Mouse (Mus musculus) naive thymus-derived CD4-positive, alpha-beta T cell, adult 2 months (primary cell): ENCODE results near the gene Colgalt2.

Source experiments
- DNase-seq: peaks from one replicate; pipeline ENCODE4 v3.0.0-alpha.2; 2011; ENCODE audit warnings: low read depth

Colgalt2 gene

DNA sequence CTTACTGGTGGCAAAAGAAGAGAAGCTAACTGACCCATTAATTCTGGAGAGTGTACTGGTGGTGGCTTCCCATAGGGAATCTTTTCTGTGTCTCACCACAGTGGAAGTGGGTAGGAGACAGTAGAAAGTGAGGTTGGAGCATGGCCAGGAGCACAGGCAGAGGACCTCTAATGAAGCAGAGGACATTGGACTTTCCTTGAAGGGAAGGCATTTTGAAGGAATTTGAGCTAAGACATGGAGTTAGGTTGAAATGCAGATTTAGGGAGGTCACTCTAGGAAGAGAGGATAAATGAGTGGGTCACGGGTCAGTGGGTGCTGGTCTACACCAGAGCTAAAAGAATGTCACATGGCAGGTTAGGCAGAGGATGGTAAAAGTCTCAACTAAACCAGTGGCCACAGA is 91.2 kb downstream of the Colgalt2 start:
- no peak for DNase-seq

DNA sequence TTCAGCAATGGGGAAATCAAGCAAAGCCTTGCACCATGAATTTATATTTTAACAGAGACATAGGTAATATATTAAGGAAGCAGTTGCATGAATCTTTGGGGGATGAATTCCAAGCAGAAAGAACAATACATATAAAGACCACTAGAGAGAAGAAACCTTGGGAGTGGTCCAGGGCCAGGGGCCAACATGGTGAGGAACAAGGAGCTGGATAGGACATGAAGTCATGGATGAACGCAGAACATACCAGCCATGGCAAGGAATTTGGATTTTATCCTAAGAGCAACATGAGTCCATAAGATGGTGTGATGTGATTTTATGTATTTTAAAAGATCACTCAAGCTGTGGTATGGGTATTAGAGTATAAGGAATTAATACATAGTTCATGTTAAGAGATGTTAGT is 92.6 kb downstream of the Colgalt2 start:
- DNase-seq: no peak

DNA sequence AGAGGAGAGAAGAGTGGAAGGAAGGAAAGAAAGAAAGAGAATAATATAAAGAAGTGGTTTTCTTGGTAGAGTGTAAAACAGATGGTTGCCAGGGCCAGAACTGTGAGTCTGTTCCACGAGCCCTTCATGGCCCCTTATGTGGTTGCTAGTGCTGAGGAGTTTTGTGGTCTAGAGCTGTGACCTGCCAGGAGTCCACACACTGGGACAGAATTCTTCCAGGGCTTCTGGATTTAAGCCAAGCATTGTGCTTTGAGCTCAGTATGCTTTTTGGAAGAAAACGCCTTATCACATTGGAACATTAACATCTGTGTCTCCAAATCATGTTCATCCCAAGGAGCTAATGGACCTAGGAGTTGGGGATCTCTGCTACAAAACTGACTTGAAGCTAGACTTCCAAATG is 97.2 kb downstream of the Colgalt2 start:
- DNase-seq: no peak

DNA sequence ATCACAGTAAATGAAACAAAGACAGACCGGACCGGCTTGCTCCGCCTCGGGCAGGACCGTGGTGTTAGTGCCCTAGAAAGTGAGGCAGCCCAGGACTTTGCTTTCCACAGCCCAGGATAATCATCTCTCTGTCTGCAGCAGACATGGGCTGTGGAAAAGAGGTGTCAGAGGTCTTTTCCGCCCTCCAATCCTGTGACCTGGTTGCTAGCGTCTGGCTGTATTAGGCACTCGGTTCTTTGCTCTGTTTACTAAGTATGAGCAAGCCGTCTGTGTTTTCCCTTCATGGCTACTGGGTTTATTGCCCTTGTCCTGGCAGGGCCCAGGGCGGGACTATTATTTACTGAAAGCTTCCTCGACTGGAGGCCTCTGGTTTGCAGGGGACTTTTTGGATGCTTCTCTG is 98.0 kb downstream of the Colgalt2 start:
- no peak for DNase-seq

DNA sequence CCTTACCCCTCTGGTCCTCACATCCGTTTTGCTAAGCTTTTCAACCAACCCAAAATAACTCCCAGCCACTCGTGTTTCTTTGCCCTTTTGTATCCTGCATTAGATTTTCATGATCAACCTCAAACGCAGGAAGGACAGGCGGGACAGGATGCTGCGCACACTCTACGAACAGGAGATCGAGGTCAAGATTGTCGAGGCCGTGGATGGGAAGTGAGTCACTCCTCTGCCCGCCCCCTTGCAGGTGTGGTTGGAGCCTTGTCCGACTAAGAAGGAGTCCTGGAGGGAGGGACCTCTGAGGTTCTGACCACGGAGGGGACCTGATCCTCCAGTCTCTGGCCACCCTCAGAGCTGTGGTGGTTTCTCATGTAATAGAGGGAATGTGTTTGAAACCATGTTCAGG is 100.2 kb downstream of the Colgalt2 start:
- no peak for DNase-seq

DNA sequence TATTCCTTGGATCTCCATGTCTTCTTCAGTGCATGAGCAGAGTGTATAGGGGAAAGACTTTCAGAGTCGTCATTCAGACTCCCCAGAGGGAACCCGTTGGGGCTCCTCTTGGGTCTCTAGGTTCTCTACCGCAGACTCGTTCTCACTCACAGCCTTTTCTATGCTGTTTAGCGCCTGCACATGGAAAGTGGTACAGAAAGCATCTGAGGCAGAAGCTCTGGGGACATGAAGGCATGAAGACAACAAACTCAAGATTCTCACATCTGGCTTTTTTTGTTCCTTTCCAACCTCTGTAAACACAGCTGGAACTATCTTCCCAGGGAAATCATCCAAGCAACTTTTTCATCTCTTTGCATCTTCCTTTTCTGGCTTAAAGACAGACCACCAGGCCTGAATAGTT is 106.5 kb downstream of the Colgalt2 start:
- DNase-seq: no peak

DNA sequence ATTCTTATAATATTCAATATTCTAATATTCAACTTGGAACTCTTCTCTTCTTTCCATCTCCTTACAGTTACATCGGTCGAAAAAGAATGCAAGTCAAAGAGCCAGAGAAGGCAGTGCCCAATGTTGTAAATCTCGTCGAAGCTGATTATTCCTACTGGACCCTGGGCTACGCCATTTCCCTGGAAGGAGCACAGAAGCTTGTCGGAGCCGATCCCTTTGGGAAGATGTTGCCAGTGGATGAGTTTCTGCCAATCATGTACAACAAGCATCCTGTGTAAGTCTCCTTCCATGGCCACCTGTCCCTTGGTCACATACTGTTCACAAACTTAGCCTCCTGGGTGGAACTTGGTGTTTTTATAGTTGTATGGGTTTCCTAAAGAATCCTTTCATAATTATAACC is 107.1 kb downstream of the Colgalt2 start:
- no peak for DNase-seq

DNA sequence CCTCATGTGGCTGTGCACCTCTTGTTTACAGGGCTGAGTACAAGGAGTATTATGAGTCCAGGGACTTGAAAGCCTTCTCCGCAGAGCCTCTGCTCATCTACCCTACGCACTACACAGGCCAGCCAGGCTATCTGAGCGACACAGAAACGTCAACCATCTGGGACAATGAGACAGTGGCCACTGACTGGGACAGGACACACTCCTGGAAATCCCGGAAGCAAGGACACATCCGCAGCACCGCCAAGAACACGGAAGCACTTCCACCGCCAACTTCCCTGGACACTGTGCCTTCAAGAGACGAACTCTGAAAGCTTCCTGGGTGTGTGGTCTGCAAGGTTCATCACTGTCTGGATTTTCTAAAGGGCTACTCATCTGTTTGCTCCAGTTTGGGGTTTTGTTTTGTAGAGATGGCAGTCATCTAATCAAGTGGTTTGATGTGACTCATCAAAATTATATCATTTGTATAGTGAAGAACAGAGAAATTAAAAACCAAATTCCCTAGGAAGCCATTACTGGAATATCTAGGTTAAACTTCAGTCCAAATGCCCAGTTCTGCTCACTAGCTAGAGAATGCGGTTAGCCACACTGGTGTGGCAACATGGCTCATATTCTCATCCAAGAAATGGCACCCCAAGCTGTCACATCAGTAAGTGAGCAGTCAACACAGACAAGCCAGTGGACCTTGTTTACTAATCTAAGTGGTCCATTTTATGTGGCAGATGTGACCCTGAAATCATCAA is 109.0 kb downstream of the Colgalt2 start:
- DNase-seq: no peak

DNA sequence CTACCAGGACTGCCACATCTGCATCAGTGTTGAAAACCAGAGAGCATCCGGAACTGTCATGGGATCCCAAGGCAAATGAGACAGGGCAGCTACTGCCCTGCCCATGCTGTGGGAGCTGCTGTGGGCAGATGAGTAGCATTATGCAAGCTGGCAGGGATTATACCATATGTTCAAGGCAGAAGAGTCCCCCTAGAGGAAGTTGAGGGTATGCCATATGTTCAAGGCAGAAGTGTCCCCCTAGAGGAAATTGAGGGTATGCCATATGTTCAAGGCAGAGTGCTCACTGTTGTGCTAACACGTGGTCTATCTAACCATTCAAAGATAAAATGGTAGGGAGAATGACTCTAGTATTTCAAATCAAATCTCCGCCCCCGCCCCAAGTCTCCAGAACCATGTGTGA is 111.6 kb downstream of the Colgalt2 start:
- peak; percentile 49 for DNase-seq

DNA sequence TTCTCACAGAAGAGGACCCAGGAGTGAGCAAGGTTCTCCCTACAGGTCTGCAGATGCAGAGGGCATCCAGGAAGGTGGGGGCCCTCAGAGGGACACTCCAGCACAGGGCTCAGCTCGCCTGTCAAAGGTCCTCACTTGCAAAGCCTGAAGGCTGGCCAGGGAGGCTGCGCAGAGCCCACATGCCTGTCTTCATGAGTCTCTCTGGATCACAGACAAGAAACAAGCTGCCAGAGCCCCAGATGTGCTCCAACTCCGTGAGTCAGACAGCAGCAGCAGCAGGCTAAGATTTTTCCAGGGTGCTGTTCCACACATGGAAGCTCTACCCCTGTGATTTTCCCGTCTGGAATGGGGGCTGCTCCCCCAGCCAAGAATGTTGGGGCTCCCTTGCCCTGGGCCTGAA is 114.6 kb downstream of the Colgalt2 start:
- no peak for DNase-seq

DNA sequence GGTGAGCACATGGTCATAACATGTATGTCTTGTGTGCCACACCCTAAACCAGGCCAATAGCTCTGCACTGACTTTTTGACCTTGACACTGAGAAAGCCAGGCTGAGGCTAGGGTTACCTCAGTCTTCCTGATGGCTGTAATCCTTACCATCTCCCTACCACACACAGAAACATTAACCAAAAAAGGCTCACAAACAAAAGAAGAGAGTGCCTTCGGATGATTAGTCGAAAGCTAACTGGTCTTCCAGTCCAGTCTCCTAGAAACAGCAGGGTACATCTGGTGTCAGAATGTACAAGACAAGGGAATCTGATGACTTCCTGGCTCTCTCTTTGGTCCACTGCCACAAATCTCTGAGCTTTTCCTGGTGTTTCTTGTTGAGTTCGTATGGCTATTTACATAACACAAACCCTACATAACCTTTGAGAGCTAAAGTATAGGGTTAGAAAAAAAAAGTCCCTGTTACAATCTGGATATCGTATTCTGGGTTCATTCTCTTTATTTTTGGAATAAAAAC is 117.5 kb downstream of the Colgalt2 start:
- DNase-seq: no peak

DNA sequence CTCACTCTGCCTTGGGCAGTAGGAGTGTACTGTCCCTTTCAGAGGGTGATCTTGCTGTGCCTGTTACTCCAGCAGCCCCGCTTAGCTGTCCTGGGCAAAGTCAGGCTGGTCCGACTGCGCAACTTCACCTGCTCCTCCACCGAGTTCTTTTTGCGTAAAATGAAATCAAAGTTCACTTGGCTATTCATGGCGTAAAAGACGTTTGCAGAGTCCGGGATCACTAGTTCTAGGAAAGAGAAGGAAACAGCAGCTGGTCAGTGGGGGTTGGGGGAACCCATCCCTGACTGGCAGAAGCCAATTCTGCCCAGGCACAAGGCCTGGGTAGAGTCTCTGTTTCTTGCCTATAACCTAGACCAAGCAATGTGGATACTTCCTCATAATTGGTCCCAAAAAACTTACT is 119.3 kb downstream of the Colgalt2 start:
- DNase-seq: no peak

DNA sequence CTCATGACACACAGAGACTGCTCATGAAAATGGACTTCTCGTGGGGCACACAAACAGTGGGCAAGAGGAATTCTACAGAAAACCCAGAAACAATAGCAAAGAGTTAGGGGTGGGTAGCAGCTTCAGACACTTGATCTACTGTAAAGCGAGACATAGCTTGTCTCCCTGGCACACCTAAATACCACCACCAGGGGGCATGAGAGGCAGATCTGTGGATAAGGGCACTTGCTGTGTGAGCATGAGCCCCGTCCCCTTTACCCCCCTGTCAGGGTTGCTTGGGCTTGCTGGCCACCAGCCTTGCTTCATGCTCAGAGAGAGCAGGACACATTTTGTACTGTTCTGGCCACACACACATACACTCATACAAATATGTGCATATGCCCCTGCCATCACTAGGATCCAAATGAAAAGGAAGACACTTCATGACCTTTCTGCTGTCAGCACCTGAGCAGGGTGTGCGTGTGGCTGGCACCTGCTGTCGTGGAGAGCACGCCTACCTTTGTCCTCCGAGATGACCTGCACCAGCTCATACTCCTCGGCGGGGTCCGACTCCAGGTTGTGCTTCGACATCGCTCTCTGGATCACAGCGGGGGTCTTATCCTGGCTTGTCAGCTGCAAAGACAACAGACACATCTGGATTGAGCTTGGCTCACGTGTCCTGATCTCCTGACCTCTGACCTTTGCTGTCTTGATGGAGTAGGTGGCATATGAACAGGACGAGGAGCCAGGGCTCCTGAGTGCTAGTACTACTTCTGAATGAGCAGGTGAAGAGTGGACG is 121.4 kb downstream of the Colgalt2 start:
- peak; percentile 55 for DNase-seq

DNA sequence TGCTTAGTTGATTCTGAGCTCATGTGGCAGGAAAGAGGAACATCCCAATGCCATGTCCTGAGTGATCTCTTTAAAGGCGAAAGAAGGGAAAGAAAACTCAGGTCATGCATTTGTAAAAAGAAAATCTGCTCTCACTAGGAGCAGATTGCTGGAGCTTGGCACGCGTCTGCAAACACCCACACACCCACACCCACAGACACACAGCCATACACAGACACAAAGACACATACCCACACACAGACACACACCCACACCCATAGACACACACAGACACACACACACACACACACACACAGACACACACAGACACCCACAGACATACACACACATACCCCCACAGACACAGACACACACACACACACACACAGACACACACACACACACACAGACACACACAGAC is 122.6 kb downstream of the Colgalt2 start:
- no peak for DNase-seq

DNA sequence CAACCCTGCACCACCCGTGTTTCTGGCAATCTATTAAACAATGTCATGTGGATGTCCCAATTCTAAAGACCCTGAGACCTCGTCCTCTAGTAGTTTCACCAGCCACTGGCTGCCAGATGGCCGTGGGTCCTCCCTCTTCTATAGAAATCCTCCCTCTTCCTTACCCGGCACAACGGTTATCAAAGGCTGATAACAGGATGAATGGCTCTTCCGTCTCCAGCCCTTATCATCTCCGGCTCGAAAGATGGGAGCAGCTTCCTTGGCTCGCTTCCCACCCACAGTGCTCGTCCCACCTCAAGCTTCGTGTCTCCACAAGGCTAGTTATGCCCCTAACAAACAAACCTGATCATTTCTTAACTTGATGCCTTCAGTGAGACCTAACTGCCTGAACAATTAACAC is 123.7 kb downstream of the Colgalt2 start:
- DNase-seq: no peak

DNA sequence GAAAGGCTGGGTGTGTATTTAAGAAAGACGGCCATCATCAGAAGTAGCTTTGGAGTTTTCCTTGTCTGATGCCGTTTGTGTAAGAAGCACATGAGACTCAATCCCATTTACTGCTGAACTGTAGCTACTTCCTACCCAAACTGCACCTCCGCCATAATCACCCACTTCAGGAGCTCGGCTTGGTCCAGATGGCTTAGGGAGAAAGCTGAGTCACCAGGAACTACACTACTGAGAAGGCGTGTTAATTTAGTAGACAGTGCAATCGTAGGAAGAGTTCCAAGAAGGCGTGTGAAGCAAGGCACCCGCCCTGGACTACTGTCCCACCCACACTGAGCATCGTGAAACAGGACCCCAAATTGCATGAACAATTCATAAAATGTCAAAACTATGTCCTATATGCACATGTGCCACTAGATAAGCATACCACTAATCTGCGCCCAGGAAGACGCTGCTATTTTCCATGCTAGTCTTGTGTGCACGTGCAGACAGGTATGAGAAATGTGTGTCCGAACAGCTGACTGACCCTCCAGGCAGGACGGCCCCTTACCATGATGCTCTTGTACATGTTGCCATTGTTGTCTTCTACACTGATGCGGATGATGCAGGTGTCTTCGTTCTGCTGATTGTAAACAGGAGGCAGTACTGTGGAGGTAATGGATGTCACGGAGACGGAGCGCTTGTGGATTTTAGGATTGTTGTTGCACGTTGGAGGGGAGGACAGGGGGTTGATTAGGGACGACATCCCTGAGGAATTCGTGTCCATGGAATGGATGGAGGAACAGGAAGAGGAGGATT is 124.7 kb downstream of the Colgalt2 start:
- no peak for DNase-seq

DNA sequence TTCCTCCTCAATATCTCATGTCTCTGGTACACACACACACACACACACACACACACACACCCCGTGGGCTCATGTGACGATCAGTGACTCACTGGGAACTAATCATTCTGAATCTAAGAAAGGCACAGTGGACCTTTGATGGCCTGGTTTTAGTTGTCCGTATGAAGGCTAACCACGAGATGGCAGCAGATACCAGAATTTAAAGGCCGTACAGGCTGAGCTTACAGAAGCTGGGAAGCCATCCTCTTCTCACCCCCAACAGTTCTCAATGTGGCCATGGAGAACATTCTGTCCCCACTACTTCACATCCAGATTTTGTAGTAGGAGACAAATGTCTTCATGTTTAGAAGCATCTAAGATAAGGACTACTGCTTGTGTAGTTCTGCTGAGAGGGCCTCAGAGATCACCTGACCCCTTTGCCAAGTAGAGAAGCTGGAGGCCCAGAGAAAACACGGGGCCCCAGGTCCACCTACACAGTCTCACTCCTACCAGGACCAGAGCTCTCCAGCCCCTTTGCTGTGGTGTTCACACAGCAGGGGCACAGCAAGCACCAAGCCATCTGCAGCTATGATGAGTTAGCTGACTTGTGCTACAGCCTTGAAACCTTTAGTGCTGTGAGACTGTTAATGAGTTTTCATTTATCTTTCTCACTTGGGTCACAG is 125.5 kb downstream of the Colgalt2 start:
- DNase-seq: peak; percentile 82

DNA sequence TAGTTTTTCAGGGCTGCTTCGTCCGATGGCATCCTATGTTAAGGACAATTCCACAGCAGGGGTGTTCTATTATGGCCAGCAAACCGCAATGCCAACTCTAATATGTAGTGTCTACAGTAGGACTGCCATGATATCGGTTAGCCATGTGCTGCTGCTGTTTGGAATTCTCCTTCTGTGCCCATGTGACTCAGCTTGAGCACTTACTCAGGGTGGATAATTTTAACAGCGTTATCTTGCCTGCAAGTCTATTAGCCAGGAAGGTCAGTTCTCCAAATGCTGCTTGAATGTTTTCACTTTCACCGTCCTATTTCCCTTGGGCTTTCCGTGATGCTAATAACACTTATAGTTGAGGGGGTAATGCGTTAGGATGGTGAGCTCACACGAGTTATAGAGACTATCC is 126.5 kb downstream of the Colgalt2 start:
- DNase-seq: no peak

DNA sequence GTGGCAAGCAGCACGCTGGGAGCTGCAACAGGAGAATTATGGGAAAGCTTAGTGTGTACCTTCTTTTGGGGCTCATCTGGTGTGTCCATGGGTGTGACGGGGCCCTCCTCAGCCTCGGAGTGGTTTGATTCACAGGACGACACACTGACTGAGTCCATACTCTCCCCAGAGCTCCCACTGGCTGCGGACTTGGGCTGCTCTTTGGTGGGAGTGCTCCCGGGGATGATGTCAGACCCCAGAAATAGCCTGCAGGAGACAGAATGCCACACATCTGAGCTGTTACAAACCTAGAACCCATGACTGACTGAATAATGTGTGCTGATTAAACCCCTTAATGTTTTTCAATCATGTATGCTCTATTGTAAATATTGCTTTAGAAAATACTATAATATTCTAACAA is 128.6 kb downstream of the Colgalt2 start:
- DNase-seq: no peak

DNA sequence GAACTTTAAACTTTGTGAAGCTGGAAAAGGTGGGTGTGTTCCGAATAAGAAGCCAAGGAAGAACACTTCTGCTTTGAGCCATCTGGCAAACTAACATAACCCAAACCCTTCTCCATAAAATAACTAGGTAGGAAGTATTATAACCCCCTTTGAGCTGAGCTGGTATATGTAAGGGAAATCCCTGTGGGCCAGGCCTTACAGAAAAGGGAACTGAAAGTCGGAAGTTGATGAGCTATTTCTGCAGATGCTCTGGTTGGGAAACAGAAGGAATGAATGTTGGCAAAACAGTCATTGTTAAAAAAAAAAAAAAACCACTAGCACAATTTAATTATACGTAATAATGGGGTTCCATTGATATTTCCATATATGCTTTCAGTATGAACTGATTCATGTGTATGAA is 129.1 kb downstream of the Colgalt2 start:
- no peak for DNase-seq

DNA sequence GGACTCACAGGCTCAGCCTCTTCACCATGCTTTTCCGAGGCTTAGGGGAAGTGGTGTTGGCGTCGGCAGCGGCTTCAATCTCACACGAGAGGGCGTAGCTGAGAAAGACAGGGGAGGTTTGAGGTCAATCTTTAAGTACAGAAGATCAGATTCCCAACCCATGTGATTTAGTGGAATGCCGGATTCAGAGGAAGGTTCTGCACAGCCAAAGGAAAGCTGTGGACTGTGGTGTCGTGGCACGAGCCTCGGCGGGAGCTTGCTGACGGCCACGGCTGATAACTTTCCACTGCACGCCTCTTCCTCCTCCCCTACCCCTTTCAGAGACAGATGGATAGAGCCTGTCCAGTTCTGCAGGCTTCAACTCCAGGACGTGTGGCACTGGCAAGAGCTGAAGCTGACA is 131.9 kb downstream of the Colgalt2 start:
- no peak for DNase-seq

DNA sequence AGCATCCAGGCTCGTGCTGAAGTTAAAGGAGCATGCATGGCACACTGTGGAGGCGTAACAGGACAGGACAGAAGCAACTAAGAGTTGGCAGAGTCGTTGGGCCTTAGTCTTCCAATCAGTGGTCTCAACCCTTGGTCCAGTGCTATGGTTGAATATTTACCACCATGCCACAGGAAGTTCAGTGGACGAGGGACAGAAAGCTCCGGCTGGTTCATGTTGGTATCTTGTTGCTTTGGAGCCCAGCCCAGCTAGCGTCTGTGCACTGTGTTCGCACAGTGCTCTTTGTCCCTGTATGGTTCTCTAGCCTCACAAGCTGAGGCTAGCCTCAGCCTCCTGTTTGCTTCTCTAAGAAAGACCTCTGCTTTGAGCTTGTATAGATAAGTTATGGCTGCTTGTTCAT is 134.9 kb downstream of the Colgalt2 start:
- no peak for DNase-seq
